Mouse (Mus musculus): ENCODE data around the gene Vcpkmt. TPM values are rescaled to one million over a fixed set of nuclear protein-coding genes. Genes with fewer than 3 reads are reported as not detected.
"Not testable (repeated sequence)": the region's sequence is repeated elsewhere in the genome, so short reads cannot be mapped to it uniquely, and the experiment has no call there.

Vcpkmt gene
- 25.6 and 28.2 TPM in 2 replicates for polyA plus RNA-seq (2015; fragmentation: Nextera tagmentation; extraction: Ambion mirVana)

DNA sequence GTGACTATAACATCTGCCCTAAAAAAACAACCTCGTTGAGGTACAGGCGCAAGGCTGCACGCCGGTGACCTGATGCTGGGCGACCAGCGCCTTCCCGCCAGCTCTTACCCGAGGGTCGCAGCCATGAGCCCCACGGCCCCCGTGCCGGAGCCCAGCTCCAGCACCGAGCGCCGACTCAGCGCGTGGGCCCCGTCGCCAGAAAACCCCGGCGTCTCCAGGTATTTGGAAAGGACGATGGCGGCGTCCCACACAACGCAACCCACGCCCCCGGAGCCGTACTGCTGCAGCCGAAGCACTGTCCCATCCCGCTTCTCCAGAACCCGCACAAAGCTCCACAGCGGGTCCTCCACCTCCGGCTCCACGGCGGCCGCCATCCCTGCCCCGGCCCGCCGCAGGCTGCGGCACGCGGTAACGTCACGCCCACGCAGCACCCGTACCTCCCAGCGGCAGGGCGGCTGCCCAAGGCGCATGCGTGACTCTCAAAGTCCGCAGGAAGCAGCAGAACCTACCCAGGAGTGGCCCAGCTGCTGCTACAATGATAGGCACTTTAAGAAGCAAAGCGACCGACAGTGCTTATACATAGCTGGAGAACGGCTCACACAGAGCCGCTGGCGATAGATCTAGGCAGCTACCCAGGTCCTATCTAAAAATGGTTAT, at the start of gene Vcpkmt:
Gene Vcpkmt, minus strand, starts transcription at position 416 of the 657 bp plus-strand sequence.
- Histone ChIP-seq H3K4me1 (replicated peaks) (peaks cover 26% of the 10 kb centered on the region), H3K27ac (replicated peaks) (peak within 1 kb of the TSS; percentile 83), H3K9me3 (no peaks in the 10 kb centered on the region), H3K27me3 (no peaks in the 10 kb centered on the region), H3K4me2 (peak within 1 kb of the TSS; percentile 69), H3K4me3 (peak within 1 kb of the TSS; percentile 73), H3K36me3 (peaks cover 51% of the 10 kb centered on the region), H3K9ac (peak within 1 kb of the TSS; percentile 87)
- peak; percentile 99 for ATAC-seq (ENCODE audit: low read depth)
- under 1% methylated on average over 56 of the region's 56 CpGs for WGBS

GRCm38 (mm10) chr12:69618590-69618989, 35.8 kb upstream of the Vcpkmt start:
- H3K27me3 ChIP-seq; H3K9me3 ChIP-seq; H3K9ac ChIP-seq; H3K4me2 ChIP-seq; H3K27ac ChIP-seq (replicated peaks); H3K4me3 ChIP-seq; ATAC-seq (ENCODE audit: low read depth); H3K4me1 ChIP-seq (replicated peaks): not testable (repeated sequence)
- WGBS = 84% methylated on average over 5 of the region's 5 CpGs
- H3K36me3 ChIP-seq = peaks cover 54% of the 10 kb centered on the region

GRCm38 (mm10) chr12:69604367-69604766, 21.5 kb upstream of the Vcpkmt start:
- no peaks in the 10 kb centered on the region for H3K9me3 ChIP-seq
- peaks cover 49% of the 10 kb centered on the region for H3K36me3 ChIP-seq
- H3K27ac ChIP-seq (replicated peaks) = no peak overlapping the region
- no peak overlapping the region for H3K9ac ChIP-seq
- no peak overlapping the region for H3K4me2 ChIP-seq
- H3K4me1 ChIP-seq (replicated peaks) = no peaks in the 10 kb centered on the region
- no peak overlapping the region for H3K4me3 ChIP-seq
- 96% methylated on average over 2 of the region's 2 CpGs for WGBS
- no peak for ATAC-seq (ENCODE audit: low read depth)
- H3K27me3 ChIP-seq = no peaks in the 10 kb centered on the region

DNA sequence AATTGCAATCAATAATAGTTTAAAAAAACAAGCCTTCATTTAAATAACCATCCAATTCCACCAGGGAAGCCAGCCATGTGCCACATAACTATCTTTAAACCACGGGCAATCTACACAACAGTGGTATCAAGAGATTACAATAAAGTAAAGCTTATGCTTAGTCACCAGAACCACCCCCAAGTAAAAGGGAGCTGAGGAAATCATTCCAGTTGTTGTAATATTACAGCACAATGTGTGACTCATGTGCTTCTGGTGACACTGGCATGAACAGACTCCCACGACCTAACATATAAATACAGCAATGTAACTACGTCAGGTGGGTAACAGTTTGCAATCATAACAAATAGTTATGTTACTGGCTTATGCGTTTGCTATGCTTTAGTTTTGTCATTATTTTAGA, 14.6 kb upstream of the Vcpkmt start:
- Histone ChIP-seq H3K4me1 (replicated peaks) (no peaks in the 10 kb centered on the region), H3K27me3 (no peaks in the 10 kb centered on the region), H3K9ac (no peak overlapping the region), H3K4me2 (no peak overlapping the region), H3K27ac (replicated peaks) (no peak overlapping the region), H3K9me3 (no peaks in the 10 kb centered on the region), H3K4me3 (no peak overlapping the region), H3K36me3 (peaks cover 34% of the 10 kb centered on the region)
- 89% methylated on average over 4 of the region's 4 CpGs for WGBS
- ATAC-seq (ENCODE audit: low read depth) = no peak

GRCm38 (mm10) chr12:69593130-69593529, 10.3 kb upstream of the Vcpkmt start:
- Histone ChIP-seq H3K27ac (replicated peaks) (no peak overlapping the region), H3K9me3 (no peaks in the 10 kb centered on the region), H3K36me3 (peaks cover 45% of the 10 kb centered on the region), H3K4me2 (no peak overlapping the region), H3K4me1 (replicated peaks) (no peaks in the 10 kb centered on the region), H3K9ac (no peak overlapping the region), H3K27me3 (no peaks in the 10 kb centered on the region), H3K4me3 (no peak overlapping the region)
- no peak for ATAC-seq (ENCODE audit: low read depth)
- WGBS = 92% methylated on average over 5 of the region's 5 CpGs

- H3K4me3 ChIP-seq = peak overlapping the region; percentile 73
- H3K4me1 ChIP-seq (replicated peaks) = peaks cover 26% of the 10 kb centered on the region
- no peaks in the 10 kb centered on the region for H3K9me3 ChIP-seq
Measured at GRCm38 (mm10) chr12:69583270-69583629, 422 bp upstream of the Vcpkmt start.

DNA sequence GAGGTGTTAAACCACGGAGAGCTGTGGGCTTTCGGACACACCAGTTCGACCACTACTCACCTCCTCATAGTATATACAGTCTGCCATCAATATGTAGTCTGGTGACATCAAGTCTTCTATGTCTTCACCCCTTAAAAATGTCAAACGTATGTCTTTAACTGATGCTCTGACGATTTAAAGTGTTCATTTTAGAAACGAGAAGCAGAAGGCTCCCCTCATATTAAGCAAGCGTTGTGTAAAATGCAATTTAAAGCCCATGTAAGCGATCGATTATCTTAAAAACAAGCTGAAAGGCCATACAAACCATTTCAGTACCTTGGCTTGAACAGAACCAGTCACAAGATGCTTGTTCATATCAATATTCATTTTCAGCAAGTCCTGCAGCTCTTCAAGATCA, 614 bp downstream of the Vcpkmt start:
- peak overlapping the region; percentile 73 for H3K4me3 ChIP-seq
- ATAC-seq (ENCODE audit: low read depth) = no peak
- peak overlapping the region; percentile 87 for H3K9ac ChIP-seq
- H3K4me1 ChIP-seq (replicated peaks) = peaks cover 26% of the 10 kb centered on the region
- H3K4me2 ChIP-seq = peak overlapping the region; percentile 69
- peaks cover 52% of the 10 kb centered on the region for H3K36me3 ChIP-seq
- H3K9me3 ChIP-seq = no peaks in the 10 kb centered on the region
- H3K27me3 ChIP-seq = no peaks in the 10 kb centered on the region
- peak overlapping the region; percentile 83 for H3K27ac ChIP-seq (replicated peaks)
- 34% methylated on average over 9 of the region's 9 CpGs for WGBS

More at GRCm38 (mm10) chr12:69583270-69583629, 422 bp upstream of the Vcpkmt start:
- peaks cover 51% of the 10 kb centered on the region for H3K36me3 ChIP-seq
- peak overlapping the region; percentile 83 for H3K27ac ChIP-seq (replicated peaks)
- WGBS = 42% methylated on average over 5 of the region's 5 CpGs
- peak overlapping the region; percentile 69 for H3K4me2 ChIP-seq
- H3K27me3 ChIP-seq = no peaks in the 10 kb centered on the region
- peak overlapping the region; percentile 87 for H3K9ac ChIP-seq
- ATAC-seq (ENCODE audit: low read depth) = 0 out of 2 replicates have a peak, but pooled peaks have one; percentile 4

GRCm38 (mm10) chr12:69579623-69580022, 3.2 kb downstream of the Vcpkmt start:
- peaks cover 43% of the 10 kb centered on the region for H3K36me3 ChIP-seq
- H3K9me3 ChIP-seq = no peaks in the 10 kb centered on the region
- H3K4me2 ChIP-seq = no peak overlapping the region
- no peak overlapping the region for H3K4me3 ChIP-seq
- peaks cover 28% of the 10 kb centered on the region for H3K4me1 ChIP-seq (replicated peaks)
- ATAC-seq (ENCODE audit: low read depth) = no peak
- H3K27me3 ChIP-seq = no peaks in the 10 kb centered on the region
- no peak overlapping the region for H3K27ac ChIP-seq (replicated peaks)
- H3K9ac ChIP-seq = no peak overlapping the region
- WGBS = 91% methylated on average over 5 of the region's 5 CpGs

DNA sequence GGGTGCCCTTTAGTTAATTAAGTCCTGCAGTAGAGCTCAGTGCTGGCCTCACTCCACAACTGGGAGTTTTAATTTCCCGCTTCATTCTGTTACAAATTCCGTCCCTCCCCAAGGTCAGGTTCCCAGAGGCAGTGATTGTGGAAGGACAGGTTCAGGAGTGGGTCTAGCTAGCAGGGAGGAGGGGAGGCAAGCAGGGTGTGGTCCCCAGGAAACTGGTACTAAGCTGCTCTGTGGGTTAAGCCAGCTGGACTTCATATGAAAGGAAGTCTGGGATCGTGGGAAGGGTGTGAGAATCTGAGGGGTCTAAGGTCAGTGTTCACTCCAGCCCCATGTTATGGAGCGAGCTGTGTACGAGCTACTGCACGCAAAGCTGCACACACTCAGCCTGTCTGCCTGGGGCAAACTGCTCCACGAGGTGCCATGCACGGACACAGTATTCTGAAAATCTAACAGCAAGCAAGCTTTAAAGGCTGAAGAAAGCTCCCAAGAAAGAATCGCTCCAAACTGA, 6.7 kb downstream of the Vcpkmt start:
- Histone ChIP-seq H3K4me1 (replicated peaks) (peaks cover 12% of the 10 kb centered on the region), H3K36me3 (peaks cover 40% of the 10 kb centered on the region), H3K27me3 (no peaks in the 10 kb centered on the region), H3K4me2 (no peak overlapping the region), H3K4me3 (no peak overlapping the region), H3K9me3 (no peaks in the 10 kb centered on the region), H3K9ac (no peak overlapping the region), H3K27ac (replicated peaks) (no peak overlapping the region)
- no peak for ATAC-seq (ENCODE audit: low read depth)
- 87% methylated on average over 9 of the region's 9 CpGs for WGBS

DNA sequence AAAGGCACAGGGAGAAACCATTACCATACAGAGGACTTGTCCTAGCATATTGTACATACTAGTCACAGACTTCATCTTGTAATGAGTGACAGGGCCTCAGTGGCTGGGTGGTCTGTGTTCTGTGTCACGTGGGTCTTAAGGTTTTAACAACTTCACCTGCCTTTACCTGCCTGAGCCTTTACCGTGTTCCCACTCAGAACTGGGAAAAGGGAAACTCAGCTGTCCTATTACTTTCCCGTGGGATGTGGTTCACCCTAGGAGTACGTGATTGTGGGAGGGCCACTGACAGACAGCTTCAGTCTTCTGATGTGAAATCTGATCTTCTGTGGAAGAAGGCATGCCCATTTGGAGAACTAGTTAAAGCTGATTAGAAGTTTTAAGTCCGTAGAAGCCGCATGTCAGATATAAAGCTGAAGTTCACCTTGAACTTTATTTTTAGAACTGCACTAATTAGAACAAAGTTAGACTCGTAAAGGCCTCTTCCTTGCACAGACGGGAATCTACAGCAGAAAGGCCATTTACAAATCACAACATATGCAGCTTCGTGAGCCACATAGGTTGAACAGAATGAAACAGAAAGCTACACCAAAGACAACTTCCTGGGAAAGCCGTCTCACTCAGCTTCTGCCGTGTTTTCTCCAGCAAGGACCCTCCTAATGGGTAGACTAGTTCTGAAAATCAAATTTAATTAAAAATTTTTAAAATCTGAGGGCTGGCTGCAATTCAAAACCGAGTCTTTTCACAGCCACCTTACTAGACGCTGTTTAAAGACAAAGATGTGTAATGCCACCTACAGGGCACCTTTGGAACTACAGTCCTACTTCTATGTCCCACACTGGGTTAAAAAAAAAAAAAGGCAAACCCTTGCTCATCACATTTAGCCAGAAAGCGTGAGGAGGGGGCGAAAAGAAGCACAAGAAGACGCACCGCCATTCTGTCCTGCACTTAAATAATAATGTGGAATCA, 8.6 kb downstream of the Vcpkmt start:
- Histone ChIP-seq H3K9ac (peak overlapping the region; percentile 45; the same call in 1 of the 2 replicates), H3K36me3 (peaks cover 32% of the 10 kb centered on the region), H3K27me3 (no peaks in the 10 kb centered on the region), H3K4me3 (peak overlapping the region; percentile 14; the same call in 1 of the 2 replicates), H3K4me1 (replicated peaks) (0 out of 2 replicates have a peak, but pooled peaks cover 6% of the 10 kb centered on the region), H3K4me2 (peak overlapping the region; percentile 44), H3K27ac (replicated peaks) (no peak overlapping the region), H3K9me3 (no peaks in the 10 kb centered on the region)
- 34% methylated on average over 17 of the region's 17 CpGs for WGBS
- peak; percentile 74 for ATAC-seq (ENCODE audit: low read depth)

DNA sequence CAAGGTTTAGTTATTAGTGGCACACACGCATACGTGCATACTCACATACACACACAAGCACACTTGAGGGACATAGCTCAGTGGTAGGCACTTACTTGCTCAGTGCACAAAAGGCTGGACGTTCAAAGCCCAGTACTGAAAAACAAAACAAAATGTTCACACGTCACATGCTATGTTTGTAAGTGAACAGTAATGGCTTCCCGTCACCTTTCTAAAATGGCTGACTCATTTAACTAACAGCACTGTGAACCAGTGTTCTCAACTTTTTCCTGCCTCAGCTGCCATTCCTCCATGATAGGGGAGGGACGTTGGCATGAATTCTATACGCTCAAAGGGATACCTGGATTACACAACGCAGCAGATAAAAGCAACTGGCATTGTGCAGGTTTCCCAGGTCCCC, 9.6 kb downstream of the Vcpkmt start:
- H3K4me2 ChIP-seq = no peak overlapping the region
- no peaks in the 10 kb centered on the region for H3K9me3 ChIP-seq
- H3K4me3 ChIP-seq = no peak overlapping the region
- 0 out of 2 replicates have a peak, but pooled peaks cover 6% of the 10 kb centered on the region for H3K4me1 ChIP-seq (replicated peaks)
- H3K9ac ChIP-seq = no peak overlapping the region
- peaks cover 23% of the 10 kb centered on the region for H3K36me3 ChIP-seq
- no peaks in the 10 kb centered on the region for H3K27me3 ChIP-seq
- no peak for ATAC-seq (ENCODE audit: low read depth)
- H3K27ac ChIP-seq (replicated peaks) = no peak overlapping the region
- WGBS = 94% methylated on average over 8 of the region's 8 CpGs

DNA sequence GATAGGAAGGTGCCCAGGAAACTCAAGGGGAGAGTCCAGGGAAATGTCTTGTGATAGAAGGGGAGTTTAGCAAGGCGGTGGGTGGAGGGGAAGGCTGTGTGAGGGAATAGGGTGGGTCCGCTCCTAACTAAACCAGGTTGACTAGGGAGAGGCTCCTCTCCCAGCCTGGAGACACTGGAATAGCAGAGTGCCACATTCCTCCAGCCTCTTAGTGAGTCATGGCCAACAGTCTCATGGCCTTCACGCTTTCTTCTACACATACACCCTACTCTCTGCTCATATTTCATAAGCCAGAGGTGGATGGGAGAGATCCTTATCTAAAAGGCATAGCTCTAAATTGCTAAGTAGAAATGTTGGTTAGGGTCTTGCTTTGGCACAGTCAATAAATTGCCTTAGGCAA, 12.9 kb downstream of the Vcpkmt start:
- Histone ChIP-seq H3K36me3 (no peaks in the 10 kb centered on the region), H3K4me1 (replicated peaks) (0 out of 2 replicates have a peak, but pooled peaks cover 6% of the 10 kb centered on the region), H3K27ac (replicated peaks) (no peak overlapping the region), H3K4me2 (no peak overlapping the region), H3K9ac (no peak overlapping the region), H3K27me3 (no peaks in the 10 kb centered on the region), H3K4me3 (no peak overlapping the region), H3K9me3 (no peaks in the 10 kb centered on the region)
- WGBS = 93% methylated on average over 3 of the region's 3 CpGs
- ATAC-seq (ENCODE audit: low read depth) = no peak

Measured in neural tube, embryonic 13.5 days (tissue).